Mouse (Mus musculus) left cerebral cortex, adult 11 months (tissue): Measurements from ENCODE around the gene Zfp91.
"Not testable (repeated sequence)": the region's sequence is repeated elsewhere in the genome, so short reads cannot be mapped to it uniquely, and the experiment has no call there.

Experiments
- DNase-seq: peaks from one replicate; pipeline ENCODE4 v3.0.0; 2022; ENCODE audit warnings: low spot score

The Zfp91 gene

GRCm38 (mm10) chr19:12794056-12795044 lies 1.6 kb downstream of the Zfp91 start:
- DNase-seq, result peak; percentile 90

GRCm38 (mm10) chr19:12792374-12792773 lies 3.6 kb downstream of the Zfp91 start:
- DNase-seq, result no peak

- no peak for DNase-seq
Measured at GRCm38 (mm10) chr19:12787721-12788120, 8.2 kb downstream of the Zfp91 start.

- no peak for DNase-seq
Measured at GRCm38 (mm10) chr19:12786803-12787395, 9.0 kb downstream of the Zfp91 start.

DNA sequence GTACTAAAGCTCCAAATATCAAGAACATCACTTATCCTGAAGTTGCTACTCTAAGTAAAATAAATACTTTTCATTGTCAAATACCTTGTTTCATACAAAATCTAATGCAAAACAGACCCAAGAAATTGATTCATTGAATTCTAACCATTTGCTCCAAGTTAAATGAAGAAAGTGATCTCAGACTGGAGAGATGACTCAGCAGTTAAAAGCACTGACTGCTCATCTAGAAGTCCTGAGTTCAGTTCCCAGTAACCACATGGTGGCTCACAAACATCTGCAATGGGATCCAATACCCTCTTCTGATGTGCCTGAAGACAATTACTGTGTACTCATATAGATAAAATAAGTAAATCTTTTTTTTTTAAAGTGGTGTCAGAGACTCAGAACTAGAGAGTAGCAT lies 15.5 kb downstream of the Zfp91 start:
- no peak for DNase-seq

- DNase-seq, result no peak
Measured at GRCm38 (mm10) chr19:12770888-12771287, 25.0 kb downstream of the Zfp91 start.

DNA sequence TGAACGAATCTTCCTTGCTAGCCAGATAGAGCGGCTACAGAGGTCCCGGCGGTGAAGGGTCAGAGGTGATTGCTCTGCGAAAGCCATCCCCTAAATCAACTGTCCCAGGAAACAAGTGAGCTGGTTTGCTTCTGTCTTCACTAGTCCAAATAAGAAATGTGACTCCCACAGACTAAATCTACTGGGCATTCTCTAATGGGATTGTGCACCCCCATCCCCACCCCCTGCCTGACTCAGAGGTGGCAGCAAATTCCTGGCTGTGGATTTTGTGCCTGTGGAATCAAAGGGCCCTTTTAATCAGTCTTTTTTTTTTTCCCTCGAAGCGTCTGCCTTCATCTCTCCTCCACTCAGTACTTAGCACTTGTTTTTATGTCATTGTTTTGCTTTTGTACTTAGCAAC lies 30.6 kb downstream of the Zfp91 start, which contains the start of gene Cntf:
Cntf (minus strand) TSS at position 325 of the 400 bp plus-strand sequence.
- DNase-seq, result no peak

DNA sequence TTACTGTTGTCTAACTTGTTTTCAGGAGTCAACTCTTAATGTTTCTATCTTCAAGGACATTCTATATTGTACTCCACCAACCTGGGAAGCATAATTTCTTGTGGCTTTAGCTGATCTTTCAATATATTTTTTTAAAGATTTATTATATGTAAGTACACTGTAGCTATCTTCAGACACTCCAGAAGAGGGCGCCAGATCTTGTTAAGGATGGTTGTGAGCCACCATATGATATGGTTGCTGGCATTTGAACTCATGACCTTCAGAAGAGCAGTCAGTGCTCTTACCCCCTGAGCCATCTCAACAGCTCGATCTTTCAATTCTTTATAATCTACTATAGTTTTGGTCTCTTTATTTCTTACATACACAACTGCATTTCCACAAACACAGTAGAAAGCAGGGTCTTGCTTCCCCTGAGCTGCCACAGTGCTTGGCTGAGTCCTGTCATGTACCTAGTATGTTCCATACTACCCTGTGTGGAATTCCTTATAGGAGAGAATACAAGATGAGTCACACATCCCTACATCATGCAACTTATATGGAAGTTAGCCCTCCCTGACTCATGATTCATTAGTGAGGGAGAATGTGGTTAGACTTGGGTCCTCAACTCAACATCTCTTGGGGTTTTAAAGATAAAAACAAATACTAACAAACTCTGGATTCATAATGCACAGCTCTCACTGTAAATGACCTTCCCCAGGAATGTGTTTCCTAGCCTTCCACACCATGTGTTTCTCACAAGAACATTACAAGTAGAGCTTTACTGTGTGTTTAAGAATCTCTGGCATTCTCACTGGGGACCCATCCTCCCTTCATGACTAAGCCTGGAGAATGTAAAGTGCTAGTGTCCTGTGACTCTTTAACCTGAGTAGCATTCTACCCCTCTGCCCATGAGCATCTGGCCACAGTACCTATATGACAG lies 33.5 kb downstream of the Zfp91 start:
- DNase-seq, result no peak

DNA sequence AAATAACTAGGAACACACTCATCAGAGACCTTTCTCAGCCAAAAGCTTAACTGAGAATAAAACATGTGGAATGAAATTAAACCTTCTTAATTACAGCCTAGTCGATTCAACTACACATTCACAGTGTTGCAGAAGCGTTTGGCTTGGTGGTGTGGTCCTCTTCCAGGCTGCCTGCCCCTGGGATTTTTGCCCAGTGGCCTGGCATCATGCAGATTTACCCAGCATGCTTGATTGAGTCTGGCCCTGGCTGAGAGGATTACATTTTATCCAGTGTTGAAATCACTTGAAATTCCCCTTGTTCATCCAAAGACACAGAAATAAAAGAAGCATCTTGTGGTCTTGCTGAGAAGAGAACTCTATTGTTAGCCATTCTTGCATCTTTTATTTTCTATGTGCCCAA lies 36.3 kb downstream of the Zfp91 start:
- DNase-seq, result peak; percentile 39

GRCm38 (mm10) chr19:12758936-12759478 lies 36.9 kb downstream of the Zfp91 start:
- DNase-seq, result no peak

- DNase-seq, result no peak
Measured at GRCm38 (mm10) chr19:12756286-12756685, 39.6 kb downstream of the Zfp91 start.

DNA sequence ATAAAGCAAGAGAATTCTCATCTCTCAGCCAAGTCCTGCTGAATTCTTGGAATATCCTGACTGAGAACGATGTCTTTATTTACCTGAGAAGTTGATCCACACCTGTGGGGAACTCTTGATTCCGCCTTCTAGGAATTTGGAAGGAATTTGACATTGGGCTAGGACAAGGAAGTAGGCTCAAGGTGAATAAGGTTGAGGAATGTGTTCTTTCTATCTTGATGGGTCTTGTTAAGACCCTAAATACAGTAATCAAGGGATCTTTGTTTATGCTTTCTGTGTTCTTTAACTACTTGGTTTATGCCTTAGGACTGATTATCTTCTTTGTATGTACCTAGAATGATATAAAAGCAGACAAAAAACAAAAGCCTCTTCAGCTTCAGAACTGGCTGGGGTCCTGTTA lies 64.0 kb downstream of the Zfp91 start:
- DNase-seq, result no peak

DNA sequence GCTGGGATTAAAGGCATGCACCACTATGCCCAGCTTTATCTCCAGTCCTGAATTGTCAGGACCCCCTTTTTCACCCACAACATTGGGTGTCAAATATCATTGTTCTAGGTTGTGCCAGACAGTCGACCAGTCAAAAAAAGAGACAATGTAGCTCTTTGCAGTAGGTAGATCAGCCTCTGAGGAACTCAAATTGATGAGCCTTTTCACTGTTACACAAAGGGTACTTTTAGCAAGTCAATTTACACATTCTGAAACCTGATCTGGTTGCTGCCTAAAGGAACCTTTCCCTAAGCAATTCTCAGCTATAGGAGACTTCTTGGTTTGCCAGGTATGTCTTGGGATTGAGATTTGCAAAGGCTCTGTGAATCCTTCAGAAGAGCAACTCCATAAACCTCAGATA lies 64.9 kb downstream of the Zfp91 start:
- no peak for DNase-seq

- DNase-seq, result no peak
Measured at GRCm38 (mm10) chr19:12725851-12726250, 70.1 kb downstream of the Zfp91 start.

DNA sequence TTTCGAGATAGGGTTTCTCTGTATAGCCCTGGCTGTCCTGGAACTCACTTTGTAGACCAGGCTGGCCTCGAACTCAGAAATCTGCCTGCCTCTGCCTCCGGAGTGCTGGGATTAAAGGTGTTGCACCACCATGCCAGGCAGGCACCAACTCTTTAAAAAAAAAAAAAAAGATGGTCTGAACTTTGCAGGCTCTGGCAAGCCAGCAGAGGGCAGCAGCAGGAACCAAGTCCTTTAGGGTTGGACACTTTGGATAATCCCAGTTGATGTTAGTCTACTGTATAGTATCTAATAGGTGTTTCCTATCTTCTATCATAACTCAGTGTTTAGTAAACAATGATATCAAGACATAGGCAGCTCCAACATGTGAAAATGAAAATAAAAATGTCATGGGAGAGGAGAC lies 73.6 kb downstream of the Zfp91 start:
- no peak for DNase-seq

DNA sequence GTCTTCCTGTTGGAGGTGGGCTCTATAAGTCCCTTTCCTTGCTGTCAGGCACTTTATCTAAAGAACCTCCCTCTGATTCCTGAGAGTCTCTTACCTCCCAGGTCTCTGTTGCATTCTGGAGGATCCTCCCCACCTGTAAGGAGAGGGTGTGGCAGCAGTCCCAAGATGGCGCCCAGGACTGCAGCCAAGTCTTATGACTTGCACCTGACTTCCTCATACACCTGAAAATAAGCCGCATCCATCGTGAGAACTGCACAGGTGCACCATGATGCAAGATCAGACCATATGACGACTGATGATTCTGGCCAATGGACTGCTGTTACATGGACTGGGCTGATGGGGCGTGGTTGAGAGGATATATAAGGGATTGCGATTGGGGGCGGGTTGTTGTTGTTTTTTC lies 74.3 kb downstream of the Zfp91 start:
- DNase-seq, result not testable (repeated sequence)

DNA sequence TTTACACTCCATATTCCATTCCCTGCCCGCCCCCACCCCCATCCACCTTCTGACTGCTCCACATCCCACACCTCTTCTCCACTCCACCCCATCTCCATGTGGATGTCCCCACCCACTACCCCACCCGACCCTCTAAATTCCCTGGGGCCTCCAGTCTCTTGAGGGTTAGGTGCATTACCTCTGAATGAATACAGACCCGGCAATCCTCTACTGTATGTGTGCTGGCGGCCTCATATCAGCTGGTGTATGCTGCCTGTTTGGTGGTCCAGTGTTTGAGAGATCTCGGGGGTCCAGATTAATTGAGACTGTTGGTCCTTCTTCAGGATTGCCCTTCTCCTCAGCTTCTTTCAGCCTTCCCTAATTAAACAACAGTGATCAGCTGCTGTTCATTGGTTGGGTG lies 75.0 kb downstream of the Zfp91 start:
- DNase-seq, result not testable (repeated sequence)

GRCm38 (mm10) chr19:12720463-12720862 lies 75.5 kb downstream of the Zfp91 start:
- DNase-seq, result no peak

DNA sequence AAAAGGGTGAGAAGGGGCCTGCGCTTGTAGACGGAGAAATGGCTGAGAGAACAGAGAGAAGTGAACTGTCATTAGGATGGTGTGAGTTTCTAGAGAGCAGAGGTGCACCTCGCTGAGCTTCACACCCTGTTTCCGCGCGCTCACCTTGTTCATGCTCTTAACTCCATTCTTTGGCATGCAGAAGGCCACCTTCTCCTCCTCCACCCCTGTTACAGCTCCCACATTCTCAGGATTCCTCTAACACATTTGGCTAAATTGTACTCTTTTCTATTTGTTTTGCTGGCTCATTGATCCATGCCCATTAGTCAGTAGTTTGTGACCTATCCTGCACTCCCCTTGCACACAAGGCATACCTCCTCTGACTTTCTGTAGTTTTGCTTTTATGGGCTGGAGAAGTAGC lies 76.7 kb downstream of the Zfp91 start:
- DNase-seq, result no peak
